Mouse (Mus musculus) retina, postnatal 1 day (tissue): ENCODE results near the gene Olfr323.

Experiments used
- DNase-seq: peaks from one replicate; pipeline ENCODE4 v3.0.0-alpha.2; 2012

Gene Olfr323

DNA sequence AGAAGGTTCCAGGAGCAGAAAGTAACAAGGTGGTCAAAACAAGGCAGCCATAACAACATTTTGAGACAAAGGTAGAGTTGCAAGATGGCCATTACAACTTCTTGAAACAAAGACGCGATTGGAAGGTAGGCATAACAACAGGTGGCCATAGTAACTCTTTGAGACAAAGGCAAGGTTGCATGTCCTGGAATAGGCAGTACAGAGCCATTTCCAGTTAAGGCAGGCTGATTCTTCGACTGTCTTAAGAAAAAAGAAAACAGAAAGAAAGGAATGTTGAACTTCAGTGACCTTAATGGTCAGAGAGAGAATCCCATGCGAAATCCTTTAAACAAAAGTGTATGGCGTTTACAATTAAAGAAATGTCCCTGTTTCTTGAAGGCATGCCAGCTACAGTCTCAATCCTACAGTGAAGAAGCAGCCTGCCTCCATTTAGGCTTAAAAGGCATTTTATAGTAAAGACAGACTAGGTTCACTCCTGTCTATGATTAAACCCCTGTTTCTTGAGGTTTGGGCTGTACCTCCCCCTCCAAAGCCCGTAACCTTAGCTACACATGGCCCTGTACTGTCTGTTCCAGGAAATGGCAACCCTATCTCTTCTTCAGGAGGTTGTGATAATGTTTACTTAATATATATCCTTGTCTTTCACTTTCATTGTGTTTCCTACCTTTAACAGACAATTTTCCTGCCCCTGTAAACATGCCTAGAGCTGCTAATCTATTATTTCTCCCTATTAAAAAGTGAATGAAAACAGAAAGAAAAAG is 27.3 kb downstream of the Olfr323 start:
- DNase-seq = no peak

DNA sequence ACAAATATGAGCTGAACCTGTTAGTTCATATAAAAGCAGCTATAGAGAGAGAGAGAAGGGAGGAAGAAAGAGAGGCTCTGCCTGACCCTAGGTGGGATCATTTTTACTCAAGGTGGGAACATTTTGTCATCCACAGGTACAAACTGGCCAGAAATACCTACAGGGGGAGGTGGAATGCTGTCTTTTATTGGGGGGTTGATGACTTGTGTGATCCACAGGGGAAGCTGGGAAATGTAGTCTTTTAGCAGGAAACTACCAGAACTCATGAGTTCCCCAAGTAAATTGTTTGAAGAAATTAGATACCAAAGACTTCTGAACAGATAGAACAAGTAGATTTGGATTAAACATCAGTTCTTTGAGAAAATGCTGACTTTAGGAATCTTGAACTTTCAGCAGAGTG is 28.2 kb downstream of the Olfr323 start:
- DNase-seq = no peak

DNA sequence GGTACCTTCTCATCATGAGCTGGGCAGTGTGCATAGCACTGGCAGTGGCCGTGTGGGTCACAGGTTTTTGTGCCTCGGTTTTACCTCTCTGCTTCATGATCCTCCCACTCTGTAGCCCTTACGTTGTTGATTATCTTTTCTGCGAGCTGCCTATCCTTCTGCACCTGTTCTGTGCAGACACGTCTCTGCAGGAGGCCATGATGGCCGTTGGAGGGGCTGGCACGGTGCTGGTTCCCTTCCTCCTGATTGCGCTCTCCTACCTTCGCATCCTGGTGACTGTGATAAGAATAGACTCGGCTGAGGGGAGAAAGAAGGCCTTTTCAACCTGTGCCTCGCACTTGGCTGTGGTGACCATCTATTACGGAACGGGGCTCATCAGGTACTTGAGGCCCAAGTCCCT is 32.5 kb downstream of the Olfr323 start:
- no peak for DNase-seq

GRCm38 (mm10) chr11:58594814-58595213 is 35.5 kb downstream of the Olfr323 start, which contains the start of gene Olfr324:
TSS of gene Olfr324 (plus strand) at chr11:58595114.
- DNase-seq = no peak

- DNase-seq = peak; percentile 36
Measured at GRCm38 (mm10) chr11:58588620-58589250, 41.6 kb downstream of the Olfr323 start.

- peak; percentile 68 for DNase-seq
Measured at GRCm38 (mm10) chr11:58587898-58588348, 42.4 kb downstream of the Olfr323 start.

- no peak for DNase-seq
Measured at GRCm38 (mm10) chr11:58578636-58579035, 51.7 kb downstream of the Olfr323 start.

DNA sequence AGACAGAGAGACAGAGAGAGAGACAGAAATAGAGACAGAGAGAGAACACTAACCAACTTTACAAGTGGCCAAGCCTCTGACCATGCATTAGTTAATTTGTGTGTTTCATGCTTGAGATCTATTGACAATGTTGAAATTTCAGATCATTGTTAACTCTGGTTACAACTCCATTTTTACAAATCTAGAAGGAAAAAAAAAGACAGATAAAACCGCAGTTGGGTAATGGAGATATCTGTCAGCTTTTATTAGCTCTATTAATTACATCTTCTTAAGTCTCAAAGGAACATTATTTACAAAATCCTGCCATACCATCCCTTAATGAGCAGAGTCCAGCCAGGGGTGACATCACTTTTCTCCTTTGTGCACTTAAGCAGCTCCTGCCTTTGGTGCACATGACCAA is 52.9 kb downstream of the Olfr323 start, which contains the start of gene Olfr325:
Olfr325 (plus strand) TSS at position 301 of the 400 bp plus-strand sequence.
- no peak for DNase-seq
